Mouse (Mus musculus) midbrain, embryonic 12.5 days (tissue): ENCODE measurements at regions not wholly inside any gene's neighbourhood (a gene's known extent, or its start where the extent isn't known, plus 50 kb on each side); places are given as distances from the start of the nearest gene placed in this dataset.

Source experiments
- ATAC-seq: fragments of 200-750 bp; cut with Nextera tagmentation; 2 replicates; pipeline ENCODE4 v1.8.0; 2017; ENCODE audit warnings: low read depth, moderate TSS enrichment, moderate library complexity; ENCODE audit not compliant: low FRiP score
- H3K27ac ChIP-seq: fragments of 300-500 bp; sonication (generic); replicated peaks from 2 replicates; pipeline ENCODE4 v1.5.1; 2016; ENCODE audit warnings: mild to moderate bottlenecking
- H3K27me3 ChIP-seq: fragments of 300-500 bp; sonication (generic); 2 replicates; pipeline ENCODE4 v1.6.1; 2016; ENCODE audit warnings: mild to moderate bottlenecking
- H3K36me3 ChIP-seq: fragments of 300-500 bp; sonication (generic); 2 replicates; pipeline ENCODE4 v1.6.1; 2016
- H3K4me1 ChIP-seq: fragments of 300-500 bp; sonication (generic); 2 replicates; pipeline ENCODE4 v1.6.1; 2016
- H3K4me2 ChIP-seq: fragments of 300-500 bp; sonication (generic); replicated peaks from 2 replicates; pipeline ENCODE4 v1.6.1; 2016; ENCODE audit warnings: mild to moderate bottlenecking, moderate library complexity
- H3K4me3 ChIP-seq: fragments of 300-500 bp; sonication (generic); 2 replicates; pipeline ENCODE4 v1.5.1; 2016; ENCODE audit warnings: mild to moderate bottlenecking
- H3K9ac ChIP-seq: fragments of 300-500 bp; sonication (generic); replicated peaks from 2 replicates; pipeline ENCODE4 v1.6.1; 2016; ENCODE audit warnings: mild to moderate bottlenecking, moderate library complexity
- H3K9me3 ChIP-seq: fragments of 300-500 bp; sonication (generic); 2 replicates; pipeline ENCODE4 v1.6.1; 2016; ENCODE audit warnings: mild to moderate bottlenecking
- WGBS: fragments of 180-500 bp; shearing (Covaris S2); methylation state at CpG from one replicate; pipeline ENCODE4 v1.1.7; 2016; 5-methylcytosine and 5-hydroxymethylcytosine counted together

DNA sequence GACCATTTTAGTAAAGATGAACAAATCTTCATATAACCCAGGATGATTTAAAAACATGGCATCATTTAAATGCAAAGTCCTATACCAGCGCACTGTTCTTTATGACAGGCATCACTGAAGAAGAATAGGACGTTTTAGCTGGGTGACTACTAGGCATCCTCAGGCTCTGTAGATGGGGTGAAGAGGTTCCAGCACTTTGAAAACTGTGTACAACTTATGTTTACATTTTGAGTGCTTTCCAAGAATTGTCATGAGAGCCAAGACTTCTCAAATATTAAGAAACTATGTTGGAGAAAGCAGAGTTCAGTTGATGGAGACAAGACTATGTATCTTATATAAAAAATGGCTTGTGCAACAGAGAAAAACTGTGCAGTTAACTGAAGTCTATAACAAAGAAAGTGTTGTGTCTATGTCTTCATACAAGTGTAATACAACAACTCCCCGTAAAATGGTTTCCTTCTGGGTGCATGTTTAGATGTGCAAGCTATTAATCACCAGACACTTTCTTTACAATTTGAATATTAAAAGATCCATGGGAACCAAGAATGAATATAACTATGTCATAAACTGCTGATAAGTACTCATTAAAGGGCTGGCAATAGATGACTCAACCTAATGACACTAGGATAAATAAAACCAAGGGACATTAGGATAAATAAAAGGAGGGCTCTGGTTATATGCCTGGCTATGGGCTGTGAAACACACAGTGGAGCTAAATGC, 158.5 kb upstream of the Itga4 start:
- 90% methylated on average over 3 of the region's 3 CpGs for WGBS

DNA sequence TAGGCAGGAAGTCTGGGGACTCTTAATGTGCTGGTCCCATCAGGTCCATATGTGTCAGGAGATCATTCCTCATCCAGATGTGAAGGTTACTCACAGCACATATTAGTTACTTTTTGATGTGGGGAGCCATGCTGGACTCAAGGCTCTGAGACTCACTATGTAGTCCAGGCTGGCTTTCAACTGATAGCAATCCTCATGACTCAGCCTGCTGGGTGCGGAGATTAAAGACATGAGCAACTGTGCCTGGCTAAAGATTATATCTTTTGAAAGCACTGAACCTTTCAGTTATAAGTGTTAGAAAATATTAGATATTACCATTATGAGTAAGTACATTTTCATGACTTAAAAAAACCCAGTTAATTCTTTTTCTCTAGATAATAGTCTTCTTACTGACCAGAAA, 155.6 kb upstream of the Itga4 start:
- no peak for ATAC-seq
- no peak overlapping the region for H3K4me2 ChIP-seq
- H3K27me3 ChIP-seq: no peaks in the 10 kb centered on the region
- no peak overlapping the region for H3K4me3 ChIP-seq
- WGBS: 100% methylated on average over 1 of the region's 1 CpGs
- H3K27ac ChIP-seq: no peak overlapping the region
- H3K4me1 ChIP-seq: no peaks in the 10 kb centered on the region
- H3K9ac ChIP-seq: no peak overlapping the region
- no peaks in the 10 kb centered on the region for H3K36me3 ChIP-seq
- no peaks in the 10 kb centered on the region for H3K9me3 ChIP-seq

More for the DNA sequence above, 158.5 kb upstream of the Itga4 start:
- no peak for ATAC-seq
- H3K9me3 ChIP-seq: no peaks in the 10 kb centered on the region
- no peaks in the 10 kb centered on the region for H3K36me3 ChIP-seq
- H3K4me3 ChIP-seq: no peak overlapping the region
- H3K4me1 ChIP-seq: no peaks in the 10 kb centered on the region
- H3K27me3 ChIP-seq: no peaks in the 10 kb centered on the region
- H3K9ac ChIP-seq: no peak overlapping the region
- H3K4me2 ChIP-seq: no peak overlapping the region
- H3K27ac ChIP-seq: no peak overlapping the region

DNA sequence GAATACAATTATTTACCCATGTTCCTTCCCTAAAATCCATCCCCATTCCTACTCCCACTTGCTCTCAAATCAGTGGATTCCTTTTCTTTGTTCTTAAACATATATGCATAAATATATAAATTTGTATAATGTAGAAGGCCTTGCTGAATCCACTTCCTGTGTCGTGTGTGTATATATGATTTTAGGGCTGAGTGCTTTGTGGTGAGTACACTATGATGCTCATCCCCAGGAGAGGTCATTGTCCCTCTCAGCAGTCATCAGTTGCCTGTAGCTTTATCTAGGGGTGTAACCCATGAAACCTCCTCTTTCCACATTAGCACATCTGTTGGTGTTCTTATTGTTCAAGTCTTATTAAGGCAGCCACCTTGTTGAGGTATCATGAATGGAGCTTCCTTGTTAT, 143.6 kb upstream of the Itga4 start:
- H3K4me3 ChIP-seq: no peak overlapping the region
- 83% methylated on average over 1 of the region's 1 CpGs for WGBS

GRCm38 (mm10) chr2:79112076-79112475, 143.2 kb upstream of the Itga4 start:
- no peak for ATAC-seq
- H3K4me1 ChIP-seq: no peaks in the 10 kb centered on the region

More for the DNA sequence above, 143.6 kb upstream of the Itga4 start:
- no peaks in the 10 kb centered on the region for H3K9me3 ChIP-seq
- H3K4me1 ChIP-seq: no peaks in the 10 kb centered on the region
- no peaks in the 10 kb centered on the region for H3K36me3 ChIP-seq
- no peak overlapping the region for H3K4me2 ChIP-seq
- no peak overlapping the region for H3K27ac ChIP-seq
- H3K27me3 ChIP-seq: no peaks in the 10 kb centered on the region
- no peak for ATAC-seq
- no peak overlapping the region for H3K9ac ChIP-seq

DNA sequence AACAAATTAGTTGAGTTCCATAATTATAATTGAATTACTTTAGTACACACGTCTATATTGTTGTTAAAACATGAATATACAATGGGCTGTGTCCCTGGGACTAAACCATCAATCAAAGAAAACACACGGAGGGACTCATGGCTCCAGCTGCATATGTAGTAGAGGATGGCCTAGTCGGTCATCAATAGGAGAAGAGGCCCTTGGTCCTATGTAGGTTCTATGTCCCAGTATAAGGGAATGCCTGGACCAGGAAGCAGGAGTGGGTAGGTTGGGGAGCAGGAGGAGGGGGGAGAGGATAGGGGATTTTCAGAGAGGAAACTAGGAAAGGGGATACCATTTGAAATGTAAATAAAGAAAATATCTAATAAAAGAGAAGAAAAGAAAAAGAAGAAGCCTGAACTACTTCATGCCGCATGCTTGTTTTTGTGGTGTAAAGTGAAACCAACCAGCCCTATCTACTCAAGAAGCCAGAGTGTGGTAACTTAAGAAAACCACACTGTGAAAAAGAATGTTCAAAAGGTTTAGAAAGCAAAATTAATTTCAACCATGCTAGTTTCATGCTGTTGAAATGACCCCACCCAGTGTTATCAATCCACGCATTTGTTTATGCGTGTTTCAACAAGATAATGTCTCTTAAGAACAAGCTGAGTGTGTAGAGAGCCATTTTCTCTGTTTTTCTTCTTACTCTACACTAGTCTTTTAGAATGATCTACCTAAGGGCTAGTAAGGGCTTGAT, 134.4 kb upstream of the Itga4 start:
- Histone ChIP-seq H3K27ac (no peak overlapping the region), H3K36me3 (no peaks in the 10 kb centered on the region), H3K9me3 (no peaks in the 10 kb centered on the region), H3K4me2 (no peak overlapping the region), H3K4me3 (no peak overlapping the region), H3K4me1 (no peaks in the 10 kb centered on the region), H3K9ac (no peak overlapping the region), H3K27me3 (no peaks in the 10 kb centered on the region)
- 85% methylated on average over 6 of the region's 6 CpGs for WGBS
- ATAC-seq: no peak

More at GRCm38 (mm10) chr2:79112076-79112475, 143.2 kb upstream of the Itga4 start:
- no peaks in the 10 kb centered on the region for H3K27me3 ChIP-seq
- no peak overlapping the region for H3K9ac ChIP-seq
- no peak overlapping the region for H3K27ac ChIP-seq
- WGBS: 90% methylated on average over 1 of the region's 1 CpGs
- H3K36me3 ChIP-seq: no peaks in the 10 kb centered on the region
- H3K4me2 ChIP-seq: no peak overlapping the region
- H3K4me3 ChIP-seq: no peak overlapping the region
- no peaks in the 10 kb centered on the region for H3K9me3 ChIP-seq

- H3K9ac ChIP-seq: no peak overlapping the region
- no peaks in the 10 kb centered on the region for H3K36me3 ChIP-seq
- H3K4me3 ChIP-seq: no peak overlapping the region
- 0 out of 2 replicates have a peak, but pooled peaks cover 3% of the 10 kb centered on the region for H3K4me1 ChIP-seq
- no peaks in the 10 kb centered on the region for H3K27me3 ChIP-seq
- no peak overlapping the region for H3K4me2 ChIP-seq
- no peak overlapping the region for H3K27ac ChIP-seq
- ATAC-seq: no peak
- H3K9me3 ChIP-seq: no peaks in the 10 kb centered on the region
These were observed 132.7 kb upstream of the Itga4 start for GRCm38 (mm10) chr2:79122530-79122929.

GRCm38 (mm10) chr2:79124272-79124976, 130.8 kb upstream of the Itga4 start:
- Histone ChIP-seq H3K4me3 (no peak overlapping the region), H3K9me3 (no peaks in the 10 kb centered on the region), H3K4me2 (no peak overlapping the region), H3K27me3 (no peaks in the 10 kb centered on the region), H3K36me3 (no peaks in the 10 kb centered on the region), H3K27ac (no peak overlapping the region), H3K9ac (no peak overlapping the region), H3K4me1 (0 out of 2 replicates have a peak, but pooled peaks cover 3% of the 10 kb centered on the region)
- no peak for ATAC-seq
- WGBS: 93% methylated on average over 5 of the region's 5 CpGs

GRCm38 (mm10) chr2:79126170-79126879, 128.9 kb upstream of the Itga4 start:
- no peak overlapping the region for H3K4me3 ChIP-seq
- no peaks in the 10 kb centered on the region for H3K36me3 ChIP-seq
- 0 out of 2 replicates have a peak, but pooled peaks cover 3% of the 10 kb centered on the region for H3K4me1 ChIP-seq
- no peak overlapping the region for H3K27ac ChIP-seq
- no peaks in the 10 kb centered on the region for H3K27me3 ChIP-seq
- H3K9me3 ChIP-seq: no peaks in the 10 kb centered on the region
- WGBS: 44% methylated on average over 6 of the region's 6 CpGs
- H3K9ac ChIP-seq: no peak overlapping the region
- ATAC-seq: no peak
- H3K4me2 ChIP-seq: no peak overlapping the region

- Histone ChIP-seq H3K27me3 (no peaks in the 10 kb centered on the region), H3K27ac (no peak overlapping the region), H3K4me2 (no peak overlapping the region), H3K4me3 (no peak overlapping the region), H3K36me3 (no peaks in the 10 kb centered on the region), H3K9me3 (no peaks in the 10 kb centered on the region), H3K4me1 (0 out of 2 replicates have a peak, but pooled peaks cover 3% of the 10 kb centered on the region), H3K9ac (no peak overlapping the region)
- 83% methylated on average over 6 of the region's 6 CpGs for WGBS
- ATAC-seq: no peak
These were observed 128.1 kb upstream of the Itga4 start for GRCm38 (mm10) chr2:79126996-79127741.

- no peak for ATAC-seq
- 0 out of 2 replicates have a peak, but pooled peaks cover 3% of the 10 kb centered on the region for H3K4me1 ChIP-seq
- H3K9ac ChIP-seq: no peak overlapping the region
- no peaks in the 10 kb centered on the region for H3K27me3 ChIP-seq
- H3K9me3 ChIP-seq: no peaks in the 10 kb centered on the region
- no peak overlapping the region for H3K27ac ChIP-seq
- no peak overlapping the region for H3K4me2 ChIP-seq
- H3K4me3 ChIP-seq: no peak overlapping the region
- 91% methylated on average over 1 of the region's 1 CpGs for WGBS
- H3K36me3 ChIP-seq: no peaks in the 10 kb centered on the region
These were observed 127.4 kb upstream of the Itga4 start for GRCm38 (mm10) chr2:79127822-79128221.

- no peak overlapping the region for H3K4me3 ChIP-seq
- H3K27me3 ChIP-seq: no peaks in the 10 kb centered on the region
- no peaks in the 10 kb centered on the region for H3K9me3 ChIP-seq
- no peak overlapping the region for H3K4me2 ChIP-seq
- H3K27ac ChIP-seq: no peak overlapping the region
- 0 out of 2 replicates have a peak, but pooled peaks cover 3% of the 10 kb centered on the region for H3K4me1 ChIP-seq
- WGBS: 94% methylated on average over 7 of the region's 7 CpGs
- no peak for ATAC-seq
- no peaks in the 10 kb centered on the region for H3K36me3 ChIP-seq
- H3K9ac ChIP-seq: no peak overlapping the region
These were observed 124.6 kb upstream of the Itga4 start for GRCm38 (mm10) chr2:79130660-79131059.
